Mouse (Mus musculus) embryonic facial prominence, embryonic 12.5 days (tissue): ENCODE data around the gene Pde4c. TPM values are rescaled to one million over a fixed set of nuclear protein-coding genes. Genes with fewer than 3 reads are reported as not detected.

Experiments
- ATAC-seq: fragments of 200-750 bp; cut with Nextera tagmentation; 2 replicates; pipeline ENCODE4 v1.8.0; 2017; ENCODE audit not compliant: insufficient number of reproducible peaks, insufficient read depth, low FRiP score, low TSS enrichment
- H3K27ac ChIP-seq: fragments of 300-500 bp; sonication (generic); 2 replicates; pipeline ENCODE4 v1.5.1; 2016; ENCODE audit warnings: mild to moderate bottlenecking
- H3K27me3 ChIP-seq: fragments of 300-500 bp; sonication (generic); 2 replicates; pipeline ENCODE4 v1.6.1; 2016; ENCODE audit warnings: mild to moderate bottlenecking, moderate library complexity
- H3K36me3 ChIP-seq: fragments of 300-500 bp; sonication (generic); 2 replicates; pipeline ENCODE4 v1.6.1; 2016; ENCODE audit warnings: mild to moderate bottlenecking
- H3K4me1 ChIP-seq: fragments of 300-500 bp; sonication (generic); 2 replicates; pipeline ENCODE4 v1.6.1; 2016
- H3K4me2 ChIP-seq: fragments of 300-500 bp; sonication (generic); replicated peaks from 2 replicates; pipeline ENCODE4 v1.6.1; 2016; ENCODE audit warnings: mild to moderate bottlenecking, moderate library complexity
- H3K4me3 ChIP-seq: fragments of 300-500 bp; sonication (generic); 2 replicates; pipeline ENCODE4 v1.5.1; 2016; ENCODE audit warnings: mild to moderate bottlenecking
- H3K9ac ChIP-seq: fragments of 300-500 bp; sonication (generic); 2 replicates; pipeline ENCODE4 v1.6.1; 2016; ENCODE audit warnings: mild to moderate bottlenecking, moderate library complexity
- H3K9me3 ChIP-seq: fragments of 300-500 bp; sonication (generic); 2 replicates; pipeline ENCODE4 v1.6.1; 2016; ENCODE audit warnings: mild to moderate bottlenecking, moderate library complexity
- WGBS: fragments of 180-500 bp; shearing (Covaris S2); methylation state at CpG from one replicate; pipeline ENCODE4 v1.1.7; 2016; 5-methylcytosine and 5-hydroxymethylcytosine counted together
- polyA plus RNA-seq: library from polyadenylated mRNA; unstranded; fragments of >200 nt; fragmentation: Nextera tagmentation; extraction: Ambion mirVana; gene quantifications from 2 replicates; pipeline ENCODE4 v1.2.1, GENCODE M21; 2016

Gene Pde4c
- polyA plus RNA-seq, 1 experiment from 2014 or later, result 0.29 TPM

GRCm38 (mm10) chr8:70698310-70699109 lies 25.0 kb upstream of the Pde4c start, which contains the start of gene Jund:
TSS of gene Jund (plus strand) at chr8:70698949.
- peak; percentile 83 for ATAC-seq
- peak within 1 kb of the TSS; percentile 98 for H3K27ac ChIP-seq
- H3K27me3 ChIP-seq, result no peaks in the 10 kb centered on the region
- peak within 1 kb of the TSS; percentile 99 for H3K9ac ChIP-seq
- H3K4me2 ChIP-seq, result peak within 1 kb of the TSS; percentile 68
- H3K9me3 ChIP-seq, result no peaks in the 10 kb centered on the region
- peaks cover 50% of the 10 kb centered on the region for H3K4me1 ChIP-seq
- peak within 1 kb of the TSS; percentile 86 for H3K4me3 ChIP-seq
- H3K36me3 ChIP-seq, result peaks cover 9% of the 10 kb centered on the region; the same call in 1 of the 2 replicates
- under 1% methylated on average over 66 of the region's 69 CpGs for WGBS

- Histone ChIP-seq H3K4me3 (peak overlapping the region; percentile 86), H3K4me1 (peaks cover 47% of the 10 kb centered on the region), H3K27ac (peak overlapping the region; percentile 98), H3K36me3 (peaks cover 9% of the 10 kb centered on the region; the same call in 1 of the 2 replicates), H3K9me3 (no peaks in the 10 kb centered on the region), H3K9ac (peak overlapping the region; percentile 99), H3K27me3 (no peaks in the 10 kb centered on the region), H3K4me2 (peak overlapping the region; percentile 68)
- ATAC-seq, result peak; percentile 9
- under 1% methylated on average over 81 of the region's 89 CpGs for WGBS
Observed at GRCm38 (mm10) chr8:70699116-70699833, 24.2 kb upstream of the Pde4c start.

DNA sequence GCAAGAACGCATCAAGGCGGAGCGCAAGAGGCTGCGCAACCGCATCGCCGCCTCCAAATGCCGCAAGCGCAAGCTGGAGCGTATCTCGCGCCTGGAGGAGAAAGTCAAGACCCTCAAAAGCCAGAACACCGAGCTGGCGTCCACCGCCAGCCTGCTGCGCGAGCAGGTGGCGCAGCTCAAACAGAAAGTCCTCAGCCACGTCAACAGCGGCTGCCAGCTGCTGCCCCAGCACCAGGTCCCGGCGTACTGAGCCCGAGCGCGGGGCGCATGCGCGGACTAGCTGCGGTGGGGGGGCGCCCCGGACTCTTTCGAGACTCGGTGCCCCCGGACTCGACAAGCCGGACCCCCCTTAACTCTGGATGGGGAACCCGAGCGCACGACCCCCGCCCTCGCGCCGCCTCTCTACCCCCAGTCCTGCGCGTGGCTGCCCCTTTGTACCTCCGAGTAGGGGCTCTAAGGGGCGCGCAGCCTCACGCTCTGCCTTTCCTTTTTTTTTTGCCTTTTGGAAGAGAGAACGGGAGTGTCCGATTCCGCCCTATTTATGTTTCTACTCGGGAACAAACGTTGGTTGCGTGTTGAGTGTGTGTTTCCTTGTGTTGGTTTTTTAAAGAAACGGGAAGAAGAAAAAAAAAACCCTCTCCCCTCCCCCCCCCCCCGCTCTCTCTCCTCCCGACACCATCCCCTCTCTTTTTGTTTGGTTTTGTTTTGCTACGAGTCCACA lies 23.5 kb upstream of the Pde4c start:
- no peaks in the 10 kb centered on the region for H3K27me3 ChIP-seq
- peak overlapping the region; percentile 99 for H3K9ac ChIP-seq
- peaks cover 9% of the 10 kb centered on the region; the same call in 1 of the 2 replicates for H3K36me3 ChIP-seq
- no peaks in the 10 kb centered on the region for H3K9me3 ChIP-seq
- peaks cover 47% of the 10 kb centered on the region for H3K4me1 ChIP-seq
- under 1% methylated on average over 59 of the region's 59 CpGs for WGBS
- no peak for ATAC-seq
- H3K4me2 ChIP-seq, result peak overlapping the region; percentile 68
- peak overlapping the region; percentile 98 for H3K27ac ChIP-seq
- peak overlapping the region; percentile 86 for H3K4me3 ChIP-seq

DNA sequence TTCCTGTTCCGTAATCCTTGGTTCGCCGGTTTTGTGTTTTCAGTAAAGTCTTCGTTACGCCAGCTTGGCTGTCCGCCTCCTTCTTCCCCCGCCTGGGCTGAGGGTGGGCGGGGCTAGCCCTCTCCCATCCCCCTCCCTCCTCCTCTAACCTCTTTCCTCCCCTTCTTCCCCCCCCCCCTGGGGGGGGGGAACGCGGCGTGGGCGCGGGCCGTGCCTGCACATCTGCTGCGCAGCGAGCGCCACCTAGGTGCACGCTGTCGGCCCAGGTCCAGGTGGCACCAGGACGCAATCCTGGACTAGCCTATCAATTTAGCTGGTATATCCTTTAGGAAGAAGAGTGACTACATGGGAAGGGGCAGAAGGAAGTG lies 23.0 kb upstream of the Pde4c start:
- ATAC-seq, result no peak
- under 1% methylated on average over 20 of the region's 20 CpGs for WGBS
- H3K4me2 ChIP-seq, result peak overlapping the region; percentile 68
- H3K27me3 ChIP-seq, result no peaks in the 10 kb centered on the region
- peak overlapping the region; percentile 98 for H3K27ac ChIP-seq
- peaks cover 43% of the 10 kb centered on the region for H3K4me1 ChIP-seq
- peak overlapping the region; percentile 86 for H3K4me3 ChIP-seq
- H3K36me3 ChIP-seq, result peaks cover 9% of the 10 kb centered on the region; the same call in 1 of the 2 replicates
- H3K9me3 ChIP-seq, result no peaks in the 10 kb centered on the region
- H3K9ac ChIP-seq, result peak overlapping the region; percentile 99

GRCm38 (mm10) chr8:70701048-70701981 lies 22.2 kb upstream of the Pde4c start:
- H3K4me2 ChIP-seq, result peak overlapping the region; percentile 68
- WGBS, result 55% methylated on average over 10 of the region's 10 CpGs
- ATAC-seq, result no peak
- peaks cover 9% of the 10 kb centered on the region; the same call in 1 of the 2 replicates for H3K36me3 ChIP-seq
- no peaks in the 10 kb centered on the region for H3K27me3 ChIP-seq
- peaks cover 36% of the 10 kb centered on the region for H3K4me1 ChIP-seq
- H3K9me3 ChIP-seq, result no peaks in the 10 kb centered on the region
- peak overlapping the region; percentile 98 for H3K27ac ChIP-seq
- H3K4me3 ChIP-seq, result peak overlapping the region; percentile 86
- peak overlapping the region; percentile 99 for H3K9ac ChIP-seq

GRCm38 (mm10) chr8:70701982-70702841 lies 21.3 kb upstream of the Pde4c start:
- Histone ChIP-seq H3K9me3 (no peaks in the 10 kb centered on the region), H3K4me1 (peaks cover 28% of the 10 kb centered on the region), H3K27ac (no peak overlapping the region), H3K4me3 (no peak overlapping the region), H3K36me3 (peaks cover 9% of the 10 kb centered on the region; the same call in 1 of the 2 replicates), H3K4me2 (peak overlapping the region; percentile 68; the same call in 1 of the 2 replicates), H3K27me3 (no peaks in the 10 kb centered on the region), H3K9ac (no peak overlapping the region)
- 96% methylated on average over 2 of the region's 2 CpGs for WGBS
- ATAC-seq, result no peak

DNA sequence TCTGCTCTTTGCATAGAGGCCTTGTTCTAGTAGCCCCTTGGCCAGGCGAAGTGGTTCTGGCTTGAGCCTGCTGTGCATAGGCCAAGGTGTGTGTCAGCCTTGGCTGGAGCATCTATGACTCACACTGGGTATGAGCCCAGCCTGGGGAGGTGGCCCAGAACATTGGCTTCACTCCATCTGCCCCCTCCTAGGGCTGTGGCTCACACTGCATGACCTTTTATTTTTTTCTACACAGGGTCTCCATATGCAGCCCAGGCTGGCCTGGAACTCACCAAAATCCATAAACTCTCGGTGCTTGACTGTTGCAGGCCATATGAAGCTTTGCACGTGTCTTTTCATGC lies 20.7 kb upstream of the Pde4c start:
- WGBS, result 84% methylated on average over 3 of the region's 3 CpGs
- ATAC-seq, result no peak
- no peak overlapping the region for H3K4me2 ChIP-seq
- H3K9ac ChIP-seq, result no peak overlapping the region
- peaks cover 9% of the 10 kb centered on the region; the same call in 1 of the 2 replicates for H3K36me3 ChIP-seq
- no peak overlapping the region for H3K27ac ChIP-seq
- H3K27me3 ChIP-seq, result no peaks in the 10 kb centered on the region
- no peak overlapping the region for H3K4me3 ChIP-seq
- H3K4me1 ChIP-seq, result peaks cover 22% of the 10 kb centered on the region
- no peaks in the 10 kb centered on the region for H3K9me3 ChIP-seq

DNA sequence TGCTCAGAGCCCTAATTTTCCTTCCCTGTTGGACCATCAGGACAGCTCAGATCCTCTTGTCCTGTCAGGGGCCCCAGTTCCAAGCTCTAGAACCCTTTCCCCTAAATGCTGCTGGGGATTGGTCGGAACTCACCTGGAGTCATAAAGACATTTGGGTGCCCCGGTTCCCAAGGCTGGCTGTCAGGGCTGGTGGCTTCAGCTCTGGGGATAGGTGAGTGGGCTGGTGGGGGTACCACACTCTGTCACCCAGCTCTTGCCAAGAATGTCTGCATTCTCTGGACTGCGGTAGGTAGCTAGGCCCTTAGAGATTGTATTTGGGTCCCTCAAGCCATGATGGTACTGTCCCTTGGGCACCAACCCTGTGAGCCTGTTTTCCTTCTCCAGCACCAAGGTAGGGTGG lies 20.2 kb upstream of the Pde4c start, which contains the start of gene Iqcn:
Gene Iqcn (plus strand): TSS at position 171 of the 400 bp plus-strand sequence.
- Histone ChIP-seq H3K27ac (no peak within 1 kb of the TSS), H3K27me3 (no peaks in the 10 kb centered on the region), H3K4me1 (peaks cover 17% of the 10 kb centered on the region), H3K4me2 (0 out of 2 replicates have a peak within 1 kb of the TSS, but pooled peaks have one; percentile 68), H3K9me3 (no peaks in the 10 kb centered on the region), H3K4me3 (no peak within 1 kb of the TSS), H3K9ac (no peak within 1 kb of the TSS), H3K36me3 (peaks cover 9% of the 10 kb centered on the region; the same call in 1 of the 2 replicates)
- 89% methylated on average over 3 of the region's 3 CpGs for WGBS
- no peak for ATAC-seq

GRCm38 (mm10) chr8:70708281-70708680 lies 15.2 kb upstream of the Pde4c start:
- Histone ChIP-seq H3K4me3 (no peak overlapping the region), H3K9ac (no peak overlapping the region), H3K4me1 (no peaks in the 10 kb centered on the region), H3K4me2 (no peak overlapping the region), H3K36me3 (peaks cover 3% of the 10 kb centered on the region; the same call in 1 of the 2 replicates), H3K27me3 (no peaks in the 10 kb centered on the region), H3K27ac (no peak overlapping the region), H3K9me3 (no peaks in the 10 kb centered on the region)
- WGBS, result 90% methylated on average over 14 of the region's 14 CpGs
- ATAC-seq, result no peak

- H3K27me3 ChIP-seq, result no peaks in the 10 kb centered on the region
- ATAC-seq, result no peak
- no peak overlapping the region for H3K9ac ChIP-seq
- WGBS, result 85% methylated on average over 9 of the region's 9 CpGs
- H3K36me3 ChIP-seq, result no peaks in the 10 kb centered on the region
- no peaks in the 10 kb centered on the region for H3K9me3 ChIP-seq
- H3K4me3 ChIP-seq, result no peak overlapping the region
- H3K27ac ChIP-seq, result no peak overlapping the region
- no peaks in the 10 kb centered on the region for H3K4me1 ChIP-seq
- H3K4me2 ChIP-seq, result no peak overlapping the region
Observed at GRCm38 (mm10) chr8:70709794-70710193, 13.7 kb upstream of the Pde4c start.
